Mouse (Mus musculus): ENCODE data around the gene Cutc. TPM values are rescaled to one million over a fixed set of nuclear protein-coding genes. Genes with fewer than 3 reads are reported as not detected.

The Cutc gene
- total and polyA plus RNA-seq, 3 experiments, result 10.1 to 22.7 (median 18.2) TPM

- in situ Hi-C loops (cut with MboI; ENCODE audit: low pct_ligation_motif_present, low pct_unique_long_range_greater_than_20kb, low sequenced_read_pairs) (loop anchor here (5.0 to 25.0 kb wide), 5 partner anchors 77 to 243 kb away; partner anchors contain the start of gene Got1), dilution Hi-C loops (cut with MboI; ENCODE audit: extremely low pct_ligation_motif_present, extremely low pct_unique_long_range_greater_than_20kb, low sequenced_read_pairs) (no loop called here)
- Histone ChIP-seq H3K27ac (ENCODE audit: insufficient read depth, low read depth) (no peak overlapping the region), H3K4me1 (ENCODE audit: control insufficient read depth in 1 of 2, insufficient read depth in 2 of 2) (peaks cover 7 to 44% of the 10 kb centered on the region in 2 experiments), H3K9ac (ENCODE audit: insufficient read depth, low read depth) (no peak overlapping the region), H3K36me3 (replicated peaks in 1 of 2; ENCODE audit: control insufficient read depth in 1 of 2, insufficient read depth in 1 of 2, low read length in 1 of 2) (peaks cover 4 to 26% of the 10 kb centered on the region in 2 experiments), H3K79me2 (replicated peaks; ENCODE audit: control insufficient read depth, extremely low read depth, insufficient read depth, poor library complexity, severe bottlenecking) (peaks cover 3% of the 10 kb centered on the region; the same call in 1 of the 2 replicates), H3K4me2 (ENCODE audit: insufficient read depth, low read depth, poor library complexity, severe bottlenecking) (no peak overlapping the region), H3K4me3 (replicated peaks in 1 of 3; ENCODE audit: low read depth in 2 of 3, low read length in 2 of 3, poor library complexity in 1 of 3) (no peak overlapping the region), H3K27me3 (replicated peaks) (no peaks in the 10 kb centered on the region), H3K9me3 (replicated peaks; ENCODE audit: low read length) (no peaks in the 10 kb centered on the region)
- no peak for TF ChIP-seq JUND (conservative IDR thresholded peaks at IDR 0.05; ENCODE audit: low read depth, low read length)
- TF ChIP-seq RCOR1 (conservative IDR thresholded peaks at IDR 0.05; ENCODE audit: low read depth, low read length), result no peak
- TF ChIP-seq CTCF (conservative IDR thresholded peaks at IDR 0.05 in 1 of 2, IDR thresholded peaks at IDR 0.05 in 1 of 2; ENCODE audit: low read depth in 2 of 2, low read length in 2 of 2), result no peak
- no peak for TF ChIP-seq UBTF (IDR thresholded peaks at IDR 0.05; ENCODE audit: low read depth, low read length)
- TF ChIP-seq MAZ (IDR thresholded peaks at IDR 0.05; ENCODE audit: low read depth, low read length), result no peak
- no peak for TF ChIP-seq ETS1 (conservative IDR thresholded peaks at IDR 0.05; ENCODE audit: low read depth, low read length)
- no peak for TF ChIP-seq ZNF384 (IDR thresholded peaks at IDR 0.05; ENCODE audit: low read depth, low read length)
- TF ChIP-seq MAFK (IDR thresholded peaks at IDR 0.05; ENCODE audit: insufficient replicate concordance, low read length), result no peak
- no peak for TF ChIP-seq NRF1 (IDR thresholded peaks at IDR 0.05; ENCODE audit: low read depth, low read length)
- TF ChIP-seq RAD21 (IDR thresholded peaks at IDR 0.05; ENCODE audit: low read depth, low read length), result no peak
- TF ChIP-seq ZKSCAN1 (IDR thresholded peaks at IDR 0.05; ENCODE audit: borderline replicate concordance, low read depth, low read length), result no peak
- no peak for TF ChIP-seq CHD2 (IDR thresholded peaks at IDR 0.05; ENCODE audit: low read length)
- no peak for TF ChIP-seq JUN (IDR thresholded peaks at IDR 0.05; ENCODE audit: insufficient read depth, low read depth, low read length)
- TF ChIP-seq ZMIZ1 (IDR thresholded peaks at IDR 0.05; ENCODE audit: low read depth, low read length), result no peak
- no peak for DNase-seq (ENCODE audit: extremely low read depth)
These were observed 2.1 kb downstream of the Cutc start for GRCm38 (mm10) chr19:43754872-43755271.

GRCm38 (mm10) chr19:43760504-43760903, 7.7 kb downstream of the Cutc start:
- Histone ChIP-seq H3K4me2 (ENCODE audit: insufficient read depth, low read depth, poor library complexity, severe bottlenecking) (no peak overlapping the region), H3K4me1 (ENCODE audit: control insufficient read depth in 1 of 2, insufficient read depth in 2 of 2) (peaks cover 4 to 37% of the 10 kb centered on the region in 2 experiments; a peak in 3 of 4 replicates), H3K27ac (ENCODE audit: insufficient read depth, low read depth) (no peak overlapping the region), H3K9ac (ENCODE audit: insufficient read depth, low read depth) (no peak overlapping the region), H3K9me3 (replicated peaks; ENCODE audit: low read length) (no peaks in the 10 kb centered on the region), H3K79me2 (replicated peaks; ENCODE audit: control insufficient read depth, extremely low read depth, insufficient read depth, poor library complexity, severe bottlenecking) (no peaks in the 10 kb centered on the region), H3K4me3 (replicated peaks in 1 of 3; ENCODE audit: low read depth in 2 of 3, low read length in 2 of 3, poor library complexity in 1 of 3) (no peak overlapping the region), H3K27me3 (replicated peaks) (no peaks in the 10 kb centered on the region), H3K36me3 (replicated peaks in 1 of 2; ENCODE audit: control insufficient read depth in 1 of 2, insufficient read depth in 1 of 2, low read length in 1 of 2) (peaks cover 3 to 15% of the 10 kb centered on the region in 2 experiments)
- TF ChIP-seq SIN3A (IDR thresholded peaks at IDR 0.05; ENCODE audit: low read length), result no peak
- TF ChIP-seq RAD21 (IDR thresholded peaks at IDR 0.05; ENCODE audit: low read depth, low read length), result peak; percentile 70
- TF ChIP-seq JUND (conservative IDR thresholded peaks at IDR 0.05; ENCODE audit: low read depth, low read length), result no peak
- TF ChIP-seq MYC (IDR thresholded peaks at IDR 0.05; ENCODE audit: low read depth, low read length), result 0 out of 2 replicates have a peak, but pooled peaks have one; percentile 20
- peak; percentile 58 to 87 for TF ChIP-seq CTCF (conservative IDR thresholded peaks at IDR 0.05 in 1 of 2, IDR thresholded peaks at IDR 0.05 in 1 of 2; ENCODE audit: low read depth in 2 of 2, low read length in 2 of 2)
- no peak for TF ChIP-seq GABPA (IDR thresholded peaks at IDR 0.05; ENCODE audit: insufficient replicate concordance, low read depth, low read length)
- TF ChIP-seq SMC3 (IDR thresholded peaks at IDR 0.05; ENCODE audit: low read depth, low read length), result peak; percentile 77
- in situ Hi-C loops (cut with MboI; ENCODE audit: low pct_ligation_motif_present, low pct_unique_long_range_greater_than_20kb, low sequenced_read_pairs), result loop anchor here (25.0 kb wide), 1 partner anchor 248 kb away; the partner anchor contains the start of gene Got1
- peak; percentile 83 for DNase-seq (ENCODE audit: extremely low read depth)
- dilution Hi-C loops (cut with MboI; ENCODE audit: extremely low pct_ligation_motif_present, extremely low pct_unique_long_range_greater_than_20kb, low sequenced_read_pairs), result no loop called here

Measured in CH12.LX (cell line).